Mouse (Mus musculus) liver, adult 2 months (tissue): ENCODE data around the gene Ggcx.

ENCODE experiments used
- CTCF ChIP-seq: fragments of 200-500 bp; IDR thresholded peaks from 2 replicates; pipeline ENCODE4 v1.5.1; 2011; ENCODE audit warnings: low read depth, low read length, control low read depth
- POLR2A ChIP-seq: fragments of 200-500 bp; IDR thresholded peaks from 2 replicates; pipeline ENCODE4 v1.6.1; 2011; ENCODE audit warnings: low read length, control low read depth; ENCODE audit not compliant: insufficient read depth; ENCODE audit errors: extremely low read depth

GRCm38 (mm10) chr6:72367460-72367974, 46.6 kb upstream of the Ggcx start:
- TF ChIP-seq POLR2A (no peak), CTCF (no peak)
